Mouse (Mus musculus) heart, postnatal 0 days (tissue): ENCODE results near the gene Stim1.

ENCODE experiments used
- CTCF ChIP-seq: IDR thresholded peaks from 2 replicates; pipeline ENCODE4 v1.5.1; 2016; ENCODE audit warnings: antibody characterized with exemption, control low read depth, low read depth
- EP300 ChIP-seq: IDR thresholded peaks from 2 replicates; pipeline ENCODE4 v1.6.1; 2016; ENCODE audit warnings: antibody characterized with exemption, low read depth

DNA sequence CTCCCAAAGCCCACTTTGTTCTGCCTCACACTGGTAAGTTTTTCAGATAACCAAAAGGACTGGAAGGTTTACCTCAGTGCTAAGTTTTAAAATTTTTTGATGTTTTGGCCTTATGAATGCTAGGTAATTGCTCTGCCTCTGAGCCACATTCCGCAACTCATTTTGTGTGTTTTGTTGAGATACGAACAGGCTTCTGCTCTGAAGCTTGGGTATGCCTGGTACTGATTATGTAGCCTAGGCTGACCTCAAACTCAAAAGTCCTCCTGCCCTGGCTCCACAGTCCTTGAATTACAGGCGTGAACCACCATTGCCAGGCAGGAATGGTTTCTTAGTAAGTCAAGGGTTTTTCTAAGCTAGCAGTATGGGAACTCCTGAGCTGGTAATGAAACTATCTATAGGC, 90.5 kb downstream of the Stim1 start:
- TF ChIP-seq CTCF (no peak), EP300 (no peak)
